Mouse (Mus musculus) CD4-positive, CD25-positive, alpha-beta regulatory T cell, adult 2 months (primary cell): ENCODE measurements around the gene Dio1.

ENCODE experiments used
- DNase-seq: peaks from one replicate; pipeline ENCODE4 v3.0.0-alpha.2; 2012; ENCODE audit warnings: low read depth, low spot score

Gene Dio1

DNA sequence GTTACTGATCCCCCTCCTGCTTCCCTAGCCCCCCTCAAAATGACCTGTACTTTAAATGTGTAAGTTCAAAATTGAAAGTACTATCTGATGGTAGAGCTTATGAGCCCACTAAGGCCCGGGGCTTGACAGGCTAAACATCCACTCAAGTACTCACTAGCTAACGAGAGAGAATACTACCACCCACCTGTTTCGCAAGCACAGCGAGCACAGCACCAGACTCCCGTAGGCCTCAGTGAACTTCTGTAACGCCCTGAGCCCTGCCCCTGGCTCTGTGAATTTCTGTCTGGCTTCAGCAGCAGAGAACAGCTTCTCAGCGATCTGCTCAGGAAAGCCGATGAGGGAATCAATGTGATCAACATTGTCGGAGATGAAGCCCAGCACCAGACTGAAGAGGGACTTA, 59.9 kb downstream of the Dio1 start:
- no peak for DNase-seq

- DNase-seq: no peak
Measured at GRCm38 (mm10) chr4:107246040-107246439, 60.9 kb downstream of the Dio1 start.

- no peak for DNase-seq
Measured at GRCm38 (mm10) chr4:107245368-107245767, 61.6 kb downstream of the Dio1 start.

- DNase-seq: peak; percentile 46
Measured at GRCm38 (mm10) chr4:107243365-107244333, 63.3 kb downstream of the Dio1 start.
